Mouse (Mus musculus) liver, embryonic 14.5 days (tissue): ENCODE results near the gene Exoc3l.

Experiments used
- CTCF ChIP-seq: IDR thresholded peaks from 2 replicates; pipeline ENCODE4 v1.5.1; 2016; ENCODE audit warnings: antibody characterized with exemption, low read depth, control low read depth
- EP300 ChIP-seq: IDR thresholded peaks from 2 replicates; pipeline ENCODE4 v1.6.1; 2016; ENCODE audit warnings: antibody characterized with exemption, low read depth

GRCm38 (mm10) chr8:105310118-105310517 lies 14.2 kb upstream of the Exoc3l start:
- TF ChIP-seq EP300 (no peak), CTCF (no peak)
